Mouse (Mus musculus) yolk sac, embryonic 10.5 days (tissue): Measurements from ENCODE around the gene C330021F23Rik.
"Not testable (repeated sequence)": the region's sequence is repeated elsewhere in the genome, so short reads cannot be mapped to it uniquely, and the experiment has no call there.

Experiments used
- DNase-seq: peaks from one replicate; pipeline ENCODE4 v3.0.0-alpha.2; 2017; ENCODE audit warnings: low spot score

The C330021F23Rik gene

GRCm38 (mm10) chr8:3567641-3568371, at the start of gene C330021F23Rik:
TSS of gene C330021F23Rik (plus strand) at chr8:3567990.
- peak; percentile 83 for DNase-seq

GRCm38 (mm10) chr8:3522007-3522697, 45.6 kb upstream of the C330021F23Rik start:
- no peak for DNase-seq

GRCm38 (mm10) chr8:3530816-3531215, 37.0 kb upstream of the C330021F23Rik start:
- no peak for DNase-seq

- no peak for DNase-seq
Observed at GRCm38 (mm10) chr8:3531936-3532335, 35.9 kb upstream of the C330021F23Rik start.

GRCm38 (mm10) chr8:3536053-3536841, 31.5 kb upstream of the C330021F23Rik start:
- no peak for DNase-seq

- no peak for DNase-seq
Observed at GRCm38 (mm10) chr8:3536940-3537339, 30.9 kb upstream of the C330021F23Rik start.

GRCm38 (mm10) chr8:3537666-3538065, 30.1 kb upstream of the C330021F23Rik start:
- no peak for DNase-seq

GRCm38 (mm10) chr8:3539146-3539545, 28.6 kb upstream of the C330021F23Rik start:
- no peak for DNase-seq

GRCm38 (mm10) chr8:3540076-3540475, 27.7 kb upstream of the C330021F23Rik start:
- no peak for DNase-seq

- no peak for DNase-seq
Observed at GRCm38 (mm10) chr8:3546511-3546910, 21.3 kb upstream of the C330021F23Rik start.

GRCm38 (mm10) chr8:3552240-3552639, 15.6 kb upstream of the C330021F23Rik start:
- DNase-seq = no peak

GRCm38 (mm10) chr8:3556114-3556513, 11.7 kb upstream of the C330021F23Rik start:
- peak; percentile 24 for DNase-seq

- peak; percentile 24 for DNase-seq
Observed at GRCm38 (mm10) chr8:3568378-3568777, 588 bp downstream of the C330021F23Rik start.

- no peak for DNase-seq
Observed at GRCm38 (mm10) chr8:3569784-3570183, 2.0 kb downstream of the C330021F23Rik start.

- DNase-seq = no peak
Observed at GRCm38 (mm10) chr8:3574546-3574945, 6.8 kb downstream of the C330021F23Rik start.

- no peak for DNase-seq
Observed at GRCm38 (mm10) chr8:3576211-3576960, 8.6 kb downstream of the C330021F23Rik start.

- DNase-seq = no peak
Observed at GRCm38 (mm10) chr8:3579390-3580364, 11.9 kb downstream of the C330021F23Rik start.

GRCm38 (mm10) chr8:3581961-3582360, 14.2 kb downstream of the C330021F23Rik start:
- not testable (repeated sequence) for DNase-seq

- no peak for DNase-seq
Observed at GRCm38 (mm10) chr8:3586452-3586851, 18.7 kb downstream of the C330021F23Rik start.

- no peak for DNase-seq
Observed at GRCm38 (mm10) chr8:3586993-3587390, 19.2 kb downstream of the C330021F23Rik start, which contains the start of gene Camsap3. TSS of gene Camsap3 (plus strand) at chr8:3587293.
